Mouse (Mus musculus): Measurements from ENCODE around the gene Sgcd. TPM values are rescaled to one million over a fixed set of nuclear protein-coding genes. Genes with fewer than 3 reads are reported as not detected.
A peak's percentile ranks its signal among the peaks of the same experiment; 100 is the strongest.
"Not testable (repeated sequence)": the region's sequence is repeated elsewhere in the genome, so short reads cannot be mapped to it uniquely, and the experiment has no call there.

The Sgcd gene
- polyA plus RNA-seq, 1 experiment from 2014 or later, result 6.8 TPM

- H3K4me1 ChIP-seq, result no peaks in the 10 kb centered on the region
- no peak for ATAC-seq (ENCODE audit: low FRiP score)
- WGBS, result 80% methylated on average over 2 of the region's 2 CpGs
- H3K9me3 ChIP-seq (replicated peaks), result no peaks in the 10 kb centered on the region
- no peak overlapping the region for H3K4me3 ChIP-seq (replicated peaks)
- H3K27me3 ChIP-seq (replicated peaks), result no peaks in the 10 kb centered on the region
- no peaks in the 10 kb centered on the region for H3K36me3 ChIP-seq
- H3K4me2 ChIP-seq, result no peak overlapping the region
- H3K9ac ChIP-seq (replicated peaks), result no peak overlapping the region
- H3K27ac ChIP-seq (replicated peaks), result no peak overlapping the region
Measured at GRCm38 (mm10) chr11:47765859-47766258, 222.9 kb downstream of the Sgcd start.

- not testable (repeated sequence) for H3K4me1 ChIP-seq; ATAC-seq (ENCODE audit: low FRiP score)
- WGBS, result 86% methylated on average over 3 of the region's 3 CpGs
Measured at GRCm38 (mm10) chr11:47763569-47763968, 225.2 kb downstream of the Sgcd start.

GRCm38 (mm10) chr11:47759015-47759414 lies 229.8 kb downstream of the Sgcd start:
- Histone ChIP-seq H3K36me3 (no peaks in the 10 kb centered on the region), H3K9ac (replicated peaks) (no peak overlapping the region), H3K27ac (replicated peaks) (no peak overlapping the region), H3K4me3 (replicated peaks) (no peak overlapping the region), H3K9me3 (replicated peaks) (0 out of 2 replicates have a peak, but pooled peaks cover 6% of the 10 kb centered on the region), H3K4me2 (no peak overlapping the region), H3K4me1 (no peaks in the 10 kb centered on the region), H3K27me3 (replicated peaks) (no peaks in the 10 kb centered on the region)
- ATAC-seq (ENCODE audit: low FRiP score), result no peak
- WGBS, result 91% methylated on average over 4 of the region's 4 CpGs

More at GRCm38 (mm10) chr11:47763569-47763968, 225.2 kb downstream of the Sgcd start:
- not testable (repeated sequence) for H3K4me2 ChIP-seq; H3K36me3 ChIP-seq; H3K27ac ChIP-seq (replicated peaks); H3K4me3 ChIP-seq (replicated peaks); H3K27me3 ChIP-seq (replicated peaks); H3K9me3 ChIP-seq (replicated peaks); H3K9ac ChIP-seq (replicated peaks)

GRCm38 (mm10) chr11:47742806-47743205 lies 246.0 kb downstream of the Sgcd start:
- no peak for ATAC-seq (ENCODE audit: low FRiP score)
- Histone ChIP-seq H3K4me3 (replicated peaks) (no peak overlapping the region), H3K4me1 (no peaks in the 10 kb centered on the region), H3K27me3 (replicated peaks) (no peaks in the 10 kb centered on the region), H3K9me3 (replicated peaks) (no peaks in the 10 kb centered on the region), H3K4me2 (no peak overlapping the region), H3K36me3 (no peaks in the 10 kb centered on the region), H3K27ac (replicated peaks) (no peak overlapping the region), H3K9ac (replicated peaks) (no peak overlapping the region)
- 78% methylated on average over 2 of the region's 2 CpGs for WGBS

GRCm38 (mm10) chr11:47704930-47705787 lies 283.6 kb downstream of the Sgcd start:
- 50% methylated on average over 8 of the region's 8 CpGs for WGBS
- Histone ChIP-seq H3K4me2 (no peak overlapping the region), H3K9ac (replicated peaks) (no peak overlapping the region), H3K4me3 (replicated peaks) (no peak overlapping the region), H3K27ac (replicated peaks) (no peak overlapping the region), H3K4me1 (peaks cover 7% of the 10 kb centered on the region), H3K36me3 (no peaks in the 10 kb centered on the region), H3K9me3 (replicated peaks) (no peaks in the 10 kb centered on the region), H3K27me3 (replicated peaks) (no peaks in the 10 kb centered on the region)
- peak; percentile 53; the same call in 1 of the 2 replicates for ATAC-seq (ENCODE audit: low FRiP score)

GRCm38 (mm10) chr11:47695611-47696010 lies 293.2 kb downstream of the Sgcd start:
- H3K36me3 ChIP-seq, result no peaks in the 10 kb centered on the region
- no peak overlapping the region for H3K4me3 ChIP-seq (replicated peaks)
- ATAC-seq (ENCODE audit: low FRiP score), result no peak
- no peak overlapping the region for H3K27ac ChIP-seq (replicated peaks)
- 24% methylated on average over 1 of the region's 1 CpGs for WGBS
- no peaks in the 10 kb centered on the region for H3K9me3 ChIP-seq (replicated peaks)
- no peak overlapping the region for H3K4me2 ChIP-seq
- H3K4me1 ChIP-seq, result peaks cover 4% of the 10 kb centered on the region; the same call in 1 of the 2 replicates
- H3K9ac ChIP-seq (replicated peaks), result no peak overlapping the region
- no peaks in the 10 kb centered on the region for H3K27me3 ChIP-seq (replicated peaks)

- no peaks in the 10 kb centered on the region for H3K9me3 ChIP-seq (replicated peaks)
- no peaks in the 10 kb centered on the region for H3K27me3 ChIP-seq (replicated peaks)
- H3K4me2 ChIP-seq, result no peak overlapping the region
- H3K36me3 ChIP-seq, result no peaks in the 10 kb centered on the region
- H3K4me1 ChIP-seq, result no peaks in the 10 kb centered on the region
- no peak overlapping the region for H3K27ac ChIP-seq (replicated peaks)
- H3K4me3 ChIP-seq (replicated peaks), result no peak overlapping the region
- ATAC-seq (ENCODE audit: low FRiP score), result no peak
- WGBS, result 5% methylated on average over 1 of the region's 1 CpGs
- H3K9ac ChIP-seq (replicated peaks), result no peak overlapping the region
Measured at GRCm38 (mm10) chr11:47658135-47658534, 330.6 kb downstream of the Sgcd start.

GRCm38 (mm10) chr11:47645911-47646310 lies 342.9 kb downstream of the Sgcd start:
- H3K4me2 ChIP-seq, result no peak overlapping the region
- H3K4me1 ChIP-seq, result no peaks in the 10 kb centered on the region
- H3K9me3 ChIP-seq (replicated peaks), result no peaks in the 10 kb centered on the region
- no peaks in the 10 kb centered on the region for H3K36me3 ChIP-seq
- ATAC-seq (ENCODE audit: low FRiP score), result no peak
- no peak overlapping the region for H3K9ac ChIP-seq (replicated peaks)
- no peaks in the 10 kb centered on the region for H3K27me3 ChIP-seq (replicated peaks)
- H3K4me3 ChIP-seq (replicated peaks), result no peak overlapping the region
- no peak overlapping the region for H3K27ac ChIP-seq (replicated peaks)

- no peaks in the 10 kb centered on the region for H3K27me3 ChIP-seq (replicated peaks)
- no peak overlapping the region for H3K4me3 ChIP-seq (replicated peaks)
- H3K9ac ChIP-seq (replicated peaks), result no peak overlapping the region
- H3K36me3 ChIP-seq, result no peaks in the 10 kb centered on the region
- no peak for ATAC-seq (ENCODE audit: low FRiP score)
- no peak overlapping the region for H3K4me2 ChIP-seq
- no peaks in the 10 kb centered on the region for H3K9me3 ChIP-seq (replicated peaks)
- no peaks in the 10 kb centered on the region for H3K4me1 ChIP-seq
- WGBS, result 11% methylated on average over 2 of the region's 2 CpGs
- no peak overlapping the region for H3K27ac ChIP-seq (replicated peaks)
Measured at GRCm38 (mm10) chr11:47641567-47642259, 347.1 kb downstream of the Sgcd start.

GRCm38 (mm10) chr11:47640556-47640955 lies 348.2 kb downstream of the Sgcd start:
- WGBS, result 14% methylated on average over 1 of the region's 1 CpGs
- ATAC-seq (ENCODE audit: low FRiP score), result no peak

GRCm38 (mm10) chr11:47630186-47630585 lies 358.6 kb downstream of the Sgcd start:
- no peaks in the 10 kb centered on the region for H3K9me3 ChIP-seq (replicated peaks)
- ATAC-seq (ENCODE audit: low FRiP score), result no peak
- no peak overlapping the region for H3K4me2 ChIP-seq
- H3K27me3 ChIP-seq (replicated peaks), result no peaks in the 10 kb centered on the region
- no peak overlapping the region for H3K4me3 ChIP-seq (replicated peaks)
- no peak overlapping the region for H3K9ac ChIP-seq (replicated peaks)
- H3K36me3 ChIP-seq, result no peaks in the 10 kb centered on the region
- H3K27ac ChIP-seq (replicated peaks), result no peak overlapping the region
- 92% methylated on average over 2 of the region's 2 CpGs for WGBS
- peaks cover 6% of the 10 kb centered on the region for H3K4me1 ChIP-seq

More at GRCm38 (mm10) chr11:47640556-47640955, 348.2 kb downstream of the Sgcd start:
- no peaks in the 10 kb centered on the region for H3K9me3 ChIP-seq (replicated peaks)
- no peaks in the 10 kb centered on the region for H3K27me3 ChIP-seq (replicated peaks)
- H3K4me2 ChIP-seq, result no peak overlapping the region
- H3K27ac ChIP-seq (replicated peaks), result no peak overlapping the region
- H3K4me1 ChIP-seq, result no peaks in the 10 kb centered on the region
- no peak overlapping the region for H3K9ac ChIP-seq (replicated peaks)
- no peaks in the 10 kb centered on the region for H3K36me3 ChIP-seq
- H3K4me3 ChIP-seq (replicated peaks), result no peak overlapping the region

- Histone ChIP-seq H3K9me3 (replicated peaks) (no peaks in the 10 kb centered on the region), H3K36me3 (no peaks in the 10 kb centered on the region), H3K9ac (replicated peaks) (no peak overlapping the region), H3K27ac (replicated peaks) (no peak overlapping the region), H3K4me3 (replicated peaks) (no peak overlapping the region), H3K27me3 (replicated peaks) (no peaks in the 10 kb centered on the region), H3K4me1 (no peaks in the 10 kb centered on the region), H3K4me2 (no peak overlapping the region)
- ATAC-seq (ENCODE audit: low FRiP score), result no peak
- WGBS, result 86% methylated on average over 4 of the region's 4 CpGs
Measured at GRCm38 (mm10) chr11:47609892-47610291, 378.9 kb downstream of the Sgcd start.
